Mouse (Mus musculus) heart, postnatal 25 days (tissue): ENCODE results near the gene Clec12a. TPM values are rescaled to one million over a fixed set of nuclear protein-coding genes. Genes with fewer than 3 reads are reported as not detected.

Experiments used
- total RNA-seq, 2 experiments: library from RNA; stranded (reverse); gene quantifications; 2 replicates each; pipeline ENCODE4 v1.2.3; 2021

Gene Clec12a
- total RNA-seq, 2 experiments from 2014 or later = 1.1 TPM

Other genes with a start within 250 kb of the Clec12a start
- gene Clec2e, start 241.8 kb upstream of the Clec12a start, total RNA-seq = under 1 TPM; 0.10 to 0.20 TPM
- gene Clec2d, start 162.1 kb upstream of the Clec12a start, total RNA-seq = 10 to 100 TPM; 36.3 to 40.3 TPM
- under 1 TPM in 1 of 2 experiments, not detected in 1; 0.34 TPM for gene Cd69, start 67.3 kb upstream of the Clec12a start, total RNA-seq
- not detected for gene 4922502D21Rik, start 10.9 kb upstream of the Clec12a start, total RNA-seq
- under 1 TPM; 0.22 to 0.31 TPM for gene Clec12b, start 43.2 kb downstream of the Clec12a start, total RNA-seq
- 1 to 10 TPM in 1 of 2 experiments, under 1 TPM in 1; 0.81 to 2.2 TPM for gene Clec1b, start 54.6 kb downstream of the Clec12a start, total RNA-seq
- gene Clec9a, start 66.2 kb downstream of the Clec12a start, total RNA-seq = under 1 TPM in 1 of 2 experiments, not detected in 1; 0.28 TPM
- 10 to 100 TPM; 10.2 to 11.3 TPM for gene Clec1a, start 109.3 kb downstream of the Clec12a start, total RNA-seq
- gene Olr1, start 164.5 kb downstream of the Clec12a start, total RNA-seq = under 1 TPM; 0.06 to 0.47 TPM
- not detected for gene Tmem52b, start 169.9 kb downstream of the Clec12a start, total RNA-seq
- gene Gabarapl1, start 190.5 kb downstream of the Clec12a start, total RNA-seq = 100 to 1,000 TPM in 1 of 2 experiments, 10 to 100 TPM in 1; 97.1 to 107 TPM
- not detected for gene Klre1, start 235.2 kb downstream of the Clec12a start, total RNA-seq
- not detected for gene Klrd1, start 249.1 kb downstream of the Clec12a start, total RNA-seq